Mouse (Mus musculus): Measurements from ENCODE around the gene Atp6ap1. TPM values are rescaled to one million over a fixed set of nuclear protein-coding genes. Genes with fewer than 3 reads are reported as not detected.

Gene Atp6ap1
- polyA plus RNA-seq (2015; fragmentation: Nextera tagmentation; extraction: Ambion mirVana): 142 and 144 TPM in 2 replicates

GRCm38 (mm10) chrX:74296538-74297448 is at the start of gene Atp6ap1:
Atp6ap1 (plus strand) TSS chrX:74297097.
- Histone ChIP-seq H3K27ac (ENCODE audit: low read length) (peak within 1 kb of the TSS; percentile 33; the same call in 1 of the 2 replicates), H3K4me2 (ENCODE audit: low read depth, low read length) (peak within 1 kb of the TSS; percentile 56), H3K9ac (ENCODE audit: low read depth, low read length) (peak within 1 kb of the TSS; percentile 75), H3K27me3 (replicated peaks; ENCODE audit: control insufficient read depth, insufficient read depth, low read length) (no peaks in the 10 kb centered on the region), H3K4me3 (ENCODE audit: low read length) (peak within 1 kb of the TSS; percentile 64), H3K4me1 (ENCODE audit: control insufficient read depth, insufficient read depth, low read length) (no peaks in the 10 kb centered on the region), H3K9me3 (ENCODE audit: control insufficient read depth, low read length) (no peaks in the 10 kb centered on the region), H3K36me3 (ENCODE audit: control insufficient read depth, insufficient read depth, low read length) (0 out of 2 replicates have a peak, but pooled peaks cover 2% of the 10 kb centered on the region)
- WGBS: 14% methylated on average over 37 of the region's 37 CpGs
- peak; percentile 99 for ATAC-seq

- WGBS: 20% methylated on average over 3 of the region's 3 CpGs
- peak overlapping the region; percentile 80 for H3K27ac ChIP-seq (ENCODE audit: low read length)
These were observed 48.2 kb upstream of the Atp6ap1 start for GRCm38 (mm10) chrX:74248651-74249050.

GRCm38 (mm10) chrX:74249615-74250014 is 47.3 kb upstream of the Atp6ap1 start, which contains the start of gene Flna:
Flna (minus strand) TSS chrX:74249820.
- Histone ChIP-seq H3K4me2 (ENCODE audit: low read depth, low read length) (peak within 1 kb of the TSS; percentile 65), H3K27me3 (replicated peaks; ENCODE audit: control insufficient read depth, insufficient read depth, low read length) (no peaks in the 10 kb centered on the region), H3K4me1 (ENCODE audit: control insufficient read depth, insufficient read depth, low read length) (peaks cover 3% of the 10 kb centered on the region; the same call in 1 of the 2 replicates), H3K27ac (ENCODE audit: low read length) (peak within 1 kb of the TSS; percentile 80), H3K9ac (ENCODE audit: low read depth, low read length) (peak within 1 kb of the TSS; percentile 70), H3K36me3 (ENCODE audit: control insufficient read depth, insufficient read depth, low read length) (no peaks in the 10 kb centered on the region), H3K9me3 (ENCODE audit: control insufficient read depth, low read length) (no peaks in the 10 kb centered on the region), H3K4me3 (ENCODE audit: low read length) (peak within 1 kb of the TSS; percentile 48)
- WGBS: 20% methylated on average over 38 of the region's 38 CpGs
- ATAC-seq: no peak

More at GRCm38 (mm10) chrX:74248651-74249050, 48.2 kb upstream of the Atp6ap1 start:
- Histone ChIP-seq H3K9me3 (ENCODE audit: control insufficient read depth, low read length) (no peaks in the 10 kb centered on the region), H3K4me2 (ENCODE audit: low read depth, low read length) (peak overlapping the region; percentile 65), H3K27me3 (replicated peaks; ENCODE audit: control insufficient read depth, insufficient read depth, low read length) (no peaks in the 10 kb centered on the region), H3K9ac (ENCODE audit: low read depth, low read length) (peak overlapping the region; percentile 70), H3K4me3 (ENCODE audit: low read length) (peak overlapping the region; percentile 48), H3K36me3 (ENCODE audit: control insufficient read depth, insufficient read depth, low read length) (no peaks in the 10 kb centered on the region), H3K4me1 (ENCODE audit: control insufficient read depth, insufficient read depth, low read length) (peaks cover 3% of the 10 kb centered on the region; the same call in 1 of the 2 replicates)
- peak; percentile 17; the same call in 1 of the 2 replicates for ATAC-seq

- Histone ChIP-seq H3K9me3 (ENCODE audit: control insufficient read depth, low read length) (no peaks in the 10 kb centered on the region), H3K4me1 (ENCODE audit: control insufficient read depth, insufficient read depth, low read length) (peaks cover 3% of the 10 kb centered on the region; the same call in 1 of the 2 replicates), H3K9ac (ENCODE audit: low read depth, low read length) (peak within 1 kb of the TSS; percentile 77), H3K27me3 (replicated peaks; ENCODE audit: control insufficient read depth, insufficient read depth, low read length) (no peaks in the 10 kb centered on the region), H3K4me2 (ENCODE audit: low read depth, low read length) (peak within 1 kb of the TSS; percentile 70), H3K36me3 (ENCODE audit: control insufficient read depth, insufficient read depth, low read length) (no peaks in the 10 kb centered on the region), H3K4me3 (ENCODE audit: low read length) (peak within 1 kb of the TSS; percentile 62), H3K27ac (ENCODE audit: low read length) (peak within 1 kb of the TSS; percentile 92)
- peak; percentile 98 for ATAC-seq
- WGBS: 18% methylated on average over 39 of the region's 39 CpGs
These were observed 42.6 kb upstream of the Atp6ap1 start, which contains the start of gene Emd for GRCm38 (mm10) chrX:74254153-74254887. Emd (plus strand) TSS chrX:74254687.

GRCm38 (mm10) chrX:74254888-74255565 is 41.9 kb upstream of the Atp6ap1 start:
- ATAC-seq: peak; percentile 73
- 19% methylated on average over 31 of the region's 31 CpGs for WGBS
- peak overlapping the region; percentile 92 for H3K27ac ChIP-seq (ENCODE audit: low read length)
- no peaks in the 10 kb centered on the region for H3K36me3 ChIP-seq (ENCODE audit: control insufficient read depth, insufficient read depth, low read length)
- H3K9ac ChIP-seq (ENCODE audit: low read depth, low read length): peak overlapping the region; percentile 77
- peak overlapping the region; percentile 70 for H3K4me2 ChIP-seq (ENCODE audit: low read depth, low read length)
- H3K4me1 ChIP-seq (ENCODE audit: control insufficient read depth, insufficient read depth, low read length): peaks cover 3% of the 10 kb centered on the region; the same call in 1 of the 2 replicates
- peak overlapping the region; percentile 62 for H3K4me3 ChIP-seq (ENCODE audit: low read length)
- H3K9me3 ChIP-seq (ENCODE audit: control insufficient read depth, low read length): no peaks in the 10 kb centered on the region
- no peaks in the 10 kb centered on the region for H3K27me3 ChIP-seq (replicated peaks; ENCODE audit: control insufficient read depth, insufficient read depth, low read length)

GRCm38 (mm10) chrX:74257746-74258145 is 39.2 kb upstream of the Atp6ap1 start:
- H3K9me3 ChIP-seq (ENCODE audit: control insufficient read depth, low read length): no peaks in the 10 kb centered on the region
- H3K4me2 ChIP-seq (ENCODE audit: low read depth, low read length): no peak overlapping the region
- H3K4me1 ChIP-seq (ENCODE audit: control insufficient read depth, insufficient read depth, low read length): peaks cover 3% of the 10 kb centered on the region; the same call in 1 of the 2 replicates
- no peaks in the 10 kb centered on the region for H3K27me3 ChIP-seq (replicated peaks; ENCODE audit: control insufficient read depth, insufficient read depth, low read length)
- H3K36me3 ChIP-seq (ENCODE audit: control insufficient read depth, insufficient read depth, low read length): no peaks in the 10 kb centered on the region
- 91% methylated on average over 3 of the region's 3 CpGs for WGBS
- H3K9ac ChIP-seq (ENCODE audit: low read depth, low read length): no peak overlapping the region
- H3K4me3 ChIP-seq (ENCODE audit: low read length): no peak overlapping the region
- no peak overlapping the region for H3K27ac ChIP-seq (ENCODE audit: low read length)
- ATAC-seq: no peak

- H3K9ac ChIP-seq (ENCODE audit: low read depth, low read length): peak overlapping the region; percentile 59
- peak overlapping the region; percentile 93 for H3K27ac ChIP-seq (ENCODE audit: low read length)
- WGBS: 31% methylated on average over 3 of the region's 3 CpGs
These were observed 27.2 kb upstream of the Atp6ap1 start for GRCm38 (mm10) chrX:74269736-74270061.

GRCm38 (mm10) chrX:74270062-74270901 is 26.6 kb upstream of the Atp6ap1 start, which contains the start of gene Rpl10:
Rpl10 (plus strand) TSS chrX:74270812.
- H3K27ac ChIP-seq (ENCODE audit: low read length): peak within 1 kb of the TSS; percentile 93
- ATAC-seq: peak; percentile 95
- peak within 1 kb of the TSS; percentile 76 for H3K9ac ChIP-seq (ENCODE audit: low read depth, low read length)
- H3K27me3 ChIP-seq (replicated peaks; ENCODE audit: control insufficient read depth, insufficient read depth, low read length): no peaks in the 10 kb centered on the region
- H3K9me3 ChIP-seq (ENCODE audit: control insufficient read depth, low read length): no peaks in the 10 kb centered on the region
- no peaks in the 10 kb centered on the region for H3K36me3 ChIP-seq (ENCODE audit: control insufficient read depth, insufficient read depth, low read length)
- whole genome bisulfite sequencing: 17% methylated on average over 42 of the region's 42 CpGs
- peak within 1 kb of the TSS; percentile 55 for H3K4me2 ChIP-seq (ENCODE audit: low read depth, low read length)
- H3K4me1 ChIP-seq (ENCODE audit: control insufficient read depth, insufficient read depth, low read length): no peaks in the 10 kb centered on the region
- H3K4me3 ChIP-seq (ENCODE audit: low read length): peak within 1 kb of the TSS; percentile 62

More at GRCm38 (mm10) chrX:74269736-74270061, 27.2 kb upstream of the Atp6ap1 start:
- Histone ChIP-seq H3K4me1 (ENCODE audit: control insufficient read depth, insufficient read depth, low read length) (no peaks in the 10 kb centered on the region), H3K9me3 (ENCODE audit: control insufficient read depth, low read length) (no peaks in the 10 kb centered on the region), H3K4me3 (ENCODE audit: low read length) (peak overlapping the region; percentile 40), H3K4me2 (ENCODE audit: low read depth, low read length) (peak overlapping the region; percentile 55), H3K36me3 (ENCODE audit: control insufficient read depth, insufficient read depth, low read length) (no peaks in the 10 kb centered on the region), H3K27me3 (replicated peaks; ENCODE audit: control insufficient read depth, insufficient read depth, low read length) (no peaks in the 10 kb centered on the region)
- ATAC-seq: peak; percentile 61

Measured in intestine, embryonic 16.5 days (tissue).